Mouse (Mus musculus): ENCODE measurements around the gene Crocc. TPM values are rescaled to one million over a fixed set of nuclear protein-coding genes. Genes with fewer than 3 reads are reported as not detected.

Gene Crocc
- total RNA-seq (2014; fragmentation: Nextera tagmentation) (6.4 and 8.0 TPM in 2 replicates), total RNA-seq (2017) (6.5 and 7.0 TPM in 2 replicates)

GRCm38 (mm10) chr4:141060426-141061301 lies at the start of gene Crocc:
Gene Crocc, minus strand, starts transcription at chr4:141060550.
- peak; percentile 87 for ATAC-seq (replicated peaks; ENCODE audit: poor library complexity, severe bottlenecking)

GRCm38 (mm10) chr4:141108196-141108732 lies 47.9 kb upstream of the Crocc start:
- no peak for ATAC-seq (replicated peaks; ENCODE audit: poor library complexity, severe bottlenecking)

GRCm38 (mm10) chr4:141106526-141107183 lies 46.3 kb upstream of the Crocc start:
- ATAC-seq (replicated peaks; ENCODE audit: poor library complexity, severe bottlenecking) = no peak

GRCm38 (mm10) chr4:141101855-141102254 lies 41.5 kb upstream of the Crocc start:
- ATAC-seq (replicated peaks; ENCODE audit: poor library complexity, severe bottlenecking) = no peak

GRCm38 (mm10) chr4:141101291-141101690 lies 40.9 kb upstream of the Crocc start:
- ATAC-seq (replicated peaks; ENCODE audit: poor library complexity, severe bottlenecking) = no peak

GRCm38 (mm10) chr4:141099956-141100355 lies 39.6 kb upstream of the Crocc start:
- ATAC-seq (replicated peaks; ENCODE audit: poor library complexity, severe bottlenecking) = no peak

- ATAC-seq (replicated peaks; ENCODE audit: poor library complexity, severe bottlenecking) = peak; percentile 46; the same call in 1 of the 2 replicates
Observed at GRCm38 (mm10) chr4:141098935-141099334, 38.6 kb upstream of the Crocc start.

GRCm38 (mm10) chr4:141096710-141097109 lies 36.4 kb upstream of the Crocc start:
- no peak for ATAC-seq (replicated peaks; ENCODE audit: poor library complexity, severe bottlenecking)

GRCm38 (mm10) chr4:141095016-141095415 lies 34.7 kb upstream of the Crocc start:
- ATAC-seq (replicated peaks; ENCODE audit: poor library complexity, severe bottlenecking) = no peak

GRCm38 (mm10) chr4:141088714-141089113 lies 28.4 kb upstream of the Crocc start:
- ATAC-seq (replicated peaks; ENCODE audit: poor library complexity, severe bottlenecking) = peak; percentile 22; the same call in 1 of the 2 replicates

GRCm38 (mm10) chr4:141088033-141088432 lies 27.7 kb upstream of the Crocc start, which contains the start of gene Spata21:
Gene Spata21, plus strand, starts transcription at chr4:141088333.
- ATAC-seq (replicated peaks; ENCODE audit: poor library complexity, severe bottlenecking) = no peak

- no peak for ATAC-seq (replicated peaks; ENCODE audit: poor library complexity, severe bottlenecking)
Observed at GRCm38 (mm10) chr4:141086862-141087261, 26.5 kb upstream of the Crocc start.

GRCm38 (mm10) chr4:141078510-141079137 lies 18.3 kb upstream of the Crocc start:
- ATAC-seq (replicated peaks; ENCODE audit: poor library complexity, severe bottlenecking) = no peak

- ATAC-seq (replicated peaks; ENCODE audit: poor library complexity, severe bottlenecking) = peak; percentile 89
Observed at GRCm38 (mm10) chr4:141077681-141078509, 17.5 kb upstream of the Crocc start, which contains the start of gene Necap2. Gene Necap2, minus strand, starts transcription at chr4:141078357.

GRCm38 (mm10) chr4:141076761-141077506 lies 16.6 kb upstream of the Crocc start:
- peak; percentile 71 for ATAC-seq (replicated peaks; ENCODE audit: poor library complexity, severe bottlenecking)

GRCm38 (mm10) chr4:141074109-141074508 lies 13.8 kb upstream of the Crocc start:
- no peak for ATAC-seq (replicated peaks; ENCODE audit: poor library complexity, severe bottlenecking)

- no peak for ATAC-seq (replicated peaks; ENCODE audit: poor library complexity, severe bottlenecking)
Observed at GRCm38 (mm10) chr4:141073661-141074060, 13.3 kb upstream of the Crocc start.

- no peak for ATAC-seq (replicated peaks; ENCODE audit: poor library complexity, severe bottlenecking)
Observed at GRCm38 (mm10) chr4:141072502-141072901, 12.2 kb upstream of the Crocc start.

GRCm38 (mm10) chr4:141069731-141070130 lies 9.4 kb upstream of the Crocc start:
- peak; percentile 47 for ATAC-seq (replicated peaks; ENCODE audit: poor library complexity, severe bottlenecking)
